Mouse (Mus musculus) myocyte (in vitro differentiated cells): ENCODE results near the gene Mgst2.

Experiments
- CEBPB ChIP-seq: IDR thresholded peaks from 2 replicates; pipeline ENCODE4 v1.6.1; 2011; ENCODE audit warnings: mild to moderate bottlenecking, moderate library complexity; ENCODE audit not compliant: poor library complexity, insufficient read depth, severe bottlenecking
- E2F4 ChIP-seq: IDR thresholded peaks from one replicate; pipeline ENCODE4 v1.6.1; 2011; ENCODE audit warnings: mild to moderate bottlenecking, control low read depth, moderate library complexity; ENCODE audit not compliant: insufficient read depth
- MAX ChIP-seq: IDR thresholded peaks from one replicate; pipeline ENCODE4 v1.6.1; 2011; ENCODE audit warnings: low read depth, mild to moderate bottlenecking, control low read depth
- MYOD1 ChIP-seq, 3 experiments: IDR thresholded peaks; one replicate each; pipeline ENCODE4 v1.6.1; 2011; ENCODE audit warnings: control low read depth in 2 of 3, low read depth in 2 of 3, mild to moderate bottlenecking in 2 of 3, moderate library complexity in 1 of 3; ENCODE audit not compliant: insufficient read length in 2 of 3, control insufficient read depth in 1 of 3
- MYOG ChIP-seq, 3 experiments: IDR thresholded peaks; one replicate each; pipeline ENCODE4 v1.6.1; 2011; ENCODE audit warnings: control low read depth in 2 of 3, low read depth in 2 of 3, mild to moderate bottlenecking in 2 of 3; ENCODE audit not compliant: insufficient read length in 2 of 3, control insufficient read depth in 1 of 3, insufficient read depth in 1 of 3
- POLR2A ChIP-seq: IDR thresholded peaks from one replicate; pipeline ENCODE4 v1.6.1; 2011; ENCODE audit warnings: low read depth, mild to moderate bottlenecking, control low read depth, moderate library complexity; ENCODE audit not compliant: insufficient read length
- POLR2AphosphoS2 ChIP-seq: IDR thresholded peaks from one replicate; pipeline ENCODE4 v1.6.1; 2011; ENCODE audit warnings: low read depth, control low read depth; ENCODE audit not compliant: insufficient read length
- SRF ChIP-seq: IDR thresholded peaks from one replicate; pipeline ENCODE4 v1.6.1; 2011; ENCODE audit warnings: low read depth; ENCODE audit not compliant: control insufficient read depth, insufficient read length
- TCF12 ChIP-seq: IDR thresholded peaks from one replicate; pipeline ENCODE4 v1.6.1; 2011; ENCODE audit warnings: mild to moderate bottlenecking, control low read depth; ENCODE audit not compliant: poor library complexity, insufficient read depth, severe bottlenecking
- TCF3 ChIP-seq: IDR thresholded peaks from one replicate; pipeline ENCODE4 v1.6.1; 2011; ENCODE audit warnings: low read depth, control low read depth; ENCODE audit not compliant: insufficient read length
- USF1 ChIP-seq: IDR thresholded peaks from one replicate; pipeline ENCODE4 v1.6.1; 2011; ENCODE audit warnings: low read depth, mild to moderate bottlenecking, control low read depth, moderate library complexity

DNA sequence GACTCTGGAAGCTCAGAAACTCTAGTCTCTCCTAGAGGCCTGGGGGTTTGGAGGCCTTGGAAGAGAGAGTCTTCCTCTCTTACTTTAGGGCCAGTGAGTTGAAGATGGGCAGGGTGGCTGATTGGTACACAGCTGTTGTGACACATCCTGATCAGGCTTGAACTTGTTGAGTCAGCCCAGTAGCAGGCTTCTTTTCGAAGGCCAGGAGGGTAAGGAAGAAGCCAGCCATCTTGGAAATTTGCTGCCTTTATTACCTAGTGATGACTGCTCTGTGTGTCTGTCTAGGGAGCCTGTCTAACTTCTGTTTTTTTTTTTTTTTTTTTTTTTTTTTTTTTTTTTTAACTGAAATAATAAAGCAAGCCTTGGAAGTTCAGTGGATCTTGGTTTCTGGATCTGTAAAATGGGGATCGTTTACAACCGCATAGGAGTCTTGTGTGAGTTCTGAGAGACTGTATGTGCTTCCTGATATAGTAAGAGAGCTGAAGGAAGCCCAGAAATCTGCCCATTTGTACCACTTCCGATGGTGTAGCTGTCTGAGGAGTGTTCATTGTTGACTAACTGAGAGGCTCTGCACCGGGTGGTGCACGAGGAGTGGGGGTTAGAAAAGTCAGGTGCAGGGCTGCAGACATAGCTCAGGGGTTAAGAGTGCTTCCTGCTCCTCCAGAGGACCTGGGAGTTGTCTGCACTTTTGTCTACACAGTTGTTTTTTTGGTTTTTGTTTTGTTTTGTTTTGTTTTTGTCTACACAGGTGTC lies 5.7 kb upstream of the Mgst2 start:
- no peak for TF ChIP-seq POLR2AphosphoS2
- no peak for TF ChIP-seq MAX
- no peak for TF ChIP-seq POLR2A
- no peak for TF ChIP-seq E2F4
- no peak for TF ChIP-seq USF1
- no peak for TF ChIP-seq TCF3
- TF ChIP-seq CEBPB = no peak
- no peak for TF ChIP-seq TCF12
- TF ChIP-seq SRF = no peak
- TF ChIP-seq MYOG (IDR thresholded peaks at IDR 0.05; ENCODE audit: control insufficient read depth in 1 of 3, insufficient read depth in 1 of 3, insufficient read length in 2 of 3, low read depth in 2 of 3) = no peak
- TF ChIP-seq MYOD1 (IDR thresholded peaks at IDR 0.05; ENCODE audit: control insufficient read depth in 1 of 3, insufficient read length in 2 of 3, low read depth in 2 of 3) = no peak
